8 mouse cellular contexts compared by ENCODE assay signal in the genomic region with DNA sequence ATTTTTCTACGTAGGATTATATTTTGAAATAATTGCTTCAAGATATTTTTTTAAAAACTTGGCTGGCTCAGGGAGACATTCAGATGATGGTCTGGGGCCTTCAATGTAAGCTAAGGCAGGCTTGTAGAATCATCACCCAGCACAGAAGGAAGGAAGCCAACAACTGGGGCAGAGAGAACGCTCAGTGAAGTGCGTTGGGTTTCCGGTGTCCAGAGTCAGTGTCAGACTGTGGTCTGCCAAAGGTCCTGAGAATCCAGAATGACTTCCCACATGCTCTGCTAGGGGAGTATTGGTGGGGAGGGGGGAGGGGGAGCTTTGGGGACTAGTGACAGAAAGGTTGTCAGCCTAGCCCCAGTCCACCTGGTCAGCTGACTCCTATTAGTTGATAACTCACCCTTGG.
A peak's percentile ranks its signal among the peaks of the same experiment; 100 is the strongest.
DNase-seq lines count a peak whose midpoint lies in the region; ATAC-seq and TF ChIP-seq lines count a peak whose summit lies in the region.

No protein-coding gene starts in this region.

- no peaks in the 10 kb centered on the region for H3K36me3 ChIP-seq in testis, adult 2 months (ENCODE audit: control insufficient read depth, insufficient read depth, low read length)
- no peaks in the 10 kb centered on the region for H3K36me3 ChIP-seq in hindbrain, embryonic 16.5 days (ENCODE audit: control insufficient read depth, insufficient read depth, low read length)
- H3K36me3 ChIP-seq in lung, embryonic 14.5 days (ENCODE audit: insufficient read depth) = no peaks in the 10 kb centered on the region
- H3K36me3 ChIP-seq in thymus, adult 2 months (ENCODE audit: control insufficient read depth, insufficient read depth, low read length) = no peaks in the 10 kb centered on the region

- H3K4me3 ChIP-seq in testis, adult 2 months (ENCODE audit: control insufficient read depth, low read depth, low read length) = peak overlapping the region; percentile 71
- no peak overlapping the region for H3K4me3 ChIP-seq in hindbrain, embryonic 16.5 days (ENCODE audit: low read length)
- H3K4me3 ChIP-seq in lung, embryonic 14.5 days (ENCODE audit: low read depth, low read length) = peak overlapping the region; percentile 25; the same call in 1 of the 2 replicates
- H3K4me3 ChIP-seq in thymus, adult 2 months (ENCODE audit: control insufficient read depth, insufficient read depth, low read length) = no peak overlapping the region

- peak overlapping the region; percentile 81 for H3K27ac ChIP-seq in testis, adult 2 months (ENCODE audit: control insufficient read depth, insufficient read depth, low read depth, low read length)
- H3K27ac ChIP-seq in hindbrain, embryonic 16.5 days (ENCODE audit: low read depth, low read length) = no peak overlapping the region
- H3K27ac ChIP-seq in lung, embryonic 14.5 days (ENCODE audit: low read depth) = peak overlapping the region; percentile 92
- H3K27ac ChIP-seq in thymus, adult 2 months (ENCODE audit: control insufficient read depth, insufficient read depth, low read length) = no peak overlapping the region

- no peak for TF ChIP-seq POLR2A in testis, adult 2 months (IDR thresholded peaks at IDR 0.05; ENCODE audit: control insufficient read depth, low read depth, low read length)
- no peak for TF ChIP-seq POLR2A in thymus, adult 2 months (IDR thresholded peaks at IDR 0.05; ENCODE audit: control insufficient read depth, extremely low read depth, insufficient read depth, low read length, poor library complexity)

- peaks cover 8% of the 10 kb centered on the region for H3K4me1 ChIP-seq in testis, adult 2 months (ENCODE audit: control insufficient read depth, insufficient read depth, low read length)
- H3K4me1 ChIP-seq in hindbrain, embryonic 16.5 days (ENCODE audit: control insufficient read depth, insufficient read depth, low read depth, low read length) = peaks cover 6% of the 10 kb centered on the region
- H3K4me1 ChIP-seq in lung, embryonic 14.5 days (ENCODE audit: insufficient read depth) = peaks cover 14% of the 10 kb centered on the region
- peaks cover 8% of the 10 kb centered on the region for H3K4me1 ChIP-seq in thymus, adult 2 months (replicated peaks; ENCODE audit: control insufficient read depth, insufficient read depth, low read length)

- ATAC-seq in hindbrain, embryonic 16.5 days = no peak
- peak; percentile 28; the same call in 1 of the 2 replicates for ATAC-seq in lung, embryonic 14.5 days (ENCODE audit: insufficient read depth)

- H3K27me3 ChIP-seq in testis, adult 2 months (ENCODE audit: control insufficient read depth, insufficient read depth, low read length) = no peaks in the 10 kb centered on the region
- no peaks in the 10 kb centered on the region for H3K27me3 ChIP-seq in hindbrain, embryonic 16.5 days (replicated peaks; ENCODE audit: control insufficient read depth, insufficient read depth, low read length)
- H3K27me3 ChIP-seq in lung, embryonic 14.5 days (ENCODE audit: insufficient read depth, low read length) = no peaks in the 10 kb centered on the region
- no peaks in the 10 kb centered on the region for H3K27me3 ChIP-seq in thymus, adult 2 months (ENCODE audit: control insufficient read depth, insufficient read depth, low read length)

- no peak for TF ChIP-seq CTCF in testis, adult 2 months (IDR thresholded peaks at IDR 0.05; ENCODE audit: control insufficient read depth, insufficient read depth, insufficient replicate concordance, low read depth, low read length)
- TF ChIP-seq CTCF in lung, embryonic 14.5 days (IDR thresholded peaks at IDR 0.05; ENCODE audit: low read depth) = no peak
- no peak for TF ChIP-seq CTCF in thymus, adult 2 months (IDR thresholded peaks at IDR 0.05; ENCODE audit: borderline replicate concordance, control insufficient read depth, extremely low read depth, insufficient read depth, low read length, poor library complexity)

- 65% methylated on average over 4 of the region's 4 CpGs for WGBS in hindbrain, embryonic 16.5 days
- WGBS in lung, embryonic 14.5 days = 23% methylated on average over 4 of the region's 4 CpGs
- 64% methylated on average over 4 of the region's 4 CpGs for WGBS in thymus, adult 2 months

- no peak overlapping the region for H3K9ac ChIP-seq in hindbrain, embryonic 16.5 days (ENCODE audit: low read depth, low read length)
- peak overlapping the region; percentile 52 for H3K9ac ChIP-seq in lung, embryonic 14.5 days

- H3K9me3 ChIP-seq in hindbrain, embryonic 16.5 days (ENCODE audit: control insufficient read depth, low read length) = no peaks in the 10 kb centered on the region
- H3K9me3 ChIP-seq in lung, embryonic 14.5 days (ENCODE audit: low read depth, low read length) = no peaks in the 10 kb centered on the region

- peak overlapping the region; percentile 14 for H3K4me2 ChIP-seq in hindbrain, embryonic 16.5 days (ENCODE audit: low read length)
- H3K4me2 ChIP-seq in lung, embryonic 14.5 days = peak overlapping the region; percentile 62

- no peak for DNase-seq in testis, postnatal 10 days (ENCODE audit: low spot score)
- DNase-seq in lung, embryonic 14.5 days = peak; percentile 65
- DNase-seq in thymus, adult 2 months = no peak
- DNase-seq in cerebellum, adult 11-12 months = no peak
- DNase-seq in layer of hippocampus, postnatal 25 days (ENCODE audit: extremely low spot score in 1 of 2, low spot score in 1 of 2) = no peak
- no peak for DNase-seq in layer of hippocampus, postnatal 36 days

Comparison
In these comparisons a context has a peak if more than half of its experiments do, and no peak if none do; other contexts are left out.
1. H3K27ac ChIP-seq: peak in testis, adult 2 months (single experiment) and lung, embryonic 14.5 days (single experiment); none in hindbrain, embryonic 16.5 days (single experiment) and thymus, adult 2 months (single experiment).
2. H3K4me3 ChIP-seq: peak in testis, adult 2 months (single experiment) and lung, embryonic 14.5 days (single experiment); none in hindbrain, embryonic 16.5 days (single experiment) and thymus, adult 2 months (single experiment).